Mouse (Mus musculus): ENCODE measurements around the gene Ccdc172.

DNA sequence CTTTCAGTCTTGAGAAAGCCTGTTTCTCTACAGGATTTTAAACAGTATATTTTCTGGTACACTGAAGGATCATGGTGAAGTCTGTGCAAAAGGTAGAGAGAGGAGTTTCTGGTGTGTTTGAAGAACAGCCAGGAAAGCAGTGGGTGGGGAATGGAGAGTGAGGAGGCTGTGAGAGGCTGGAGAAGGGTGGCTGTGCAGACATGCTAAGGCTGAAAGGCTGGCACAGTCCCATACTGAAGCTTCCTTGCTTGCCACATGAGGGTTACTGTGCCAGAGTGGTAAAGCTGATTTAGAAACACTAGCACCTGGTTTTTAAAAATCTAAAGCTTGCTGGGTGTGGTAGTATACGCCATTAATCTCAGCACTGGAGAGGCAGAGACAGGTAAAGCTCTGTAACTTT is 9.9 kb downstream of the Ccdc172 start:
- TF ChIP-seq CTCF (IDR thresholded peaks at IDR 0.05; ENCODE audit: control insufficient read depth, insufficient read depth, insufficient replicate concordance, low read depth, low read length) (no peak), POLR2A (IDR thresholded peaks at IDR 0.05; ENCODE audit: control insufficient read depth, low read depth, low read length) (no peak)

All from testis, adult 2 months (tissue).